Mouse (Mus musculus) cerebellum, adult 11-12 months (tissue): ENCODE results near the gene Ddx31.
A peak's percentile ranks its signal among the peaks of the same experiment; 100 is the strongest.

ENCODE experiments used
- DNase-seq: peaks from one replicate; pipeline ENCODE4 v3.0.0; 2022

Gene Ddx31

DNA sequence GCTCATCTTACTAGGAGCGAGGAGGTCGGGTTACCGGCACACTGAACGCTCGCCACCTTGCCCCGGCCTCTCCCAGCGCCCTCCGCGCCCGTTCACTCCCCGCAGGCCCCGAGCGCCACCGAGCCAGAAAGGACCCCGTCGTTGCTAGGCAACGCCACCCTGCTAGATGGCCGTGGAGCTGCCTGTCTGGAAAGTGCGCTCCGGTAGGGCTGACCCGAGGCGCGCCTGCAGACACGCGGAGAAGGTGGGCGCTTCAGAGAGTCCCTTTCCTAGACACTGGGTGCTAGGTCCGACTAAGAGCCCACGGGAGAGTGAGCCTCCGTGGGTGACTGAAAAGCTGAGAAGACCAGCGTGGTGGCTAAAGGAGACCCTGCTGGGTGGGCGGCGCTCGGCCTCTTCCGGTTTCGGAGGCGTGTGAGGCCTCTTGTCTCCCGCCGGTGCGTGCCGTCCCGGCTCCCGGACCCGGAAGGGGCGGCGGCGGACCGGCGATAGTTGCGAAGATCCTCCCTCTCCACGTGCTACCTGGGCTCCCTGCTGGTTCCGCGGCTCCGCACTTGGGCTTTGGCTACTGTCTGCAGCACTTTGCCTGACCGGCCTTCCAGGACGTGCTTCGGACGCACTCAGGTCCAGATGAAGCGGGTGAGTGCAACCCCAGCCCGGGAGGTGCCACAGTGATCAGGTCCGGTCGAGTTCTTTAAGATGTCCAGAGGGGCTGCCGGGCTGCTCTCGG, at the start of gene Ddx31, which contains the start of gene Gtf3c4:
Gene Ddx31, plus strand, starts transcription at position 185 of the 730 bp plus-strand sequence.
Gene Gtf3c4, minus strand, starts transcription at position 139 of the 730 bp plus-strand sequence.
- DNase-seq = peak; percentile 92

DNA sequence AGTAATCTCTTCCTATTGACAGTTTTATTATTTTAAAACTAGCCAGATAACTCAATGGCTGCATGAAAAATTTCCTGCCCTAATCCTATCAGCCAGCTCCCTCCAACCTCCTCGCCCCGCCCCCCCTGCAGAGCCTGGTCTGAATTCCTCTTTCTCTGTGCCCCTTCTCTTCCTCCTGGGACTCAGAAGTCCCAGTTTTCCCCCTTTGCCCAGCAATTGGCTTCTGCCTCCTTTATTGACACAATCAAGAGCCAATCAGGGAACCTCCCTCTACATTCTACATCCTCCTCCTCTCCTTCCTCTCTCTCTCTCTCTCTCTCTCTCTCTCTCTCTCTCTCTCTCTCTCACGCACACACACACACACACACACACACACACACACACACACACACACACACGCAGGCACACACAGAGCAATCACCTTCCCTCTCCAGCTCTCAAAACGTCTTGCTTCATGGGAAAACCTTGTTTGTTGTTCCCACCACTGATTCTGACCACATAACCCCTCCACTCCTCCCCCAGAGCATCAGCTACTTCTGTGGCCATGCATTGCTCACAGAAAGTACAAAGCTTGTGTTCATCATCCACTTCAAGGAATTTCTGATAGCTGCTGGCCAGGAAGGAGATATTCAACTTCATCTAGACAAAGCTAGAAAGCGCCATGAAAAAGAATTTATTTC, 47.1 kb upstream of the Ddx31 start:
- DNase-seq = peak; percentile 15

DNA sequence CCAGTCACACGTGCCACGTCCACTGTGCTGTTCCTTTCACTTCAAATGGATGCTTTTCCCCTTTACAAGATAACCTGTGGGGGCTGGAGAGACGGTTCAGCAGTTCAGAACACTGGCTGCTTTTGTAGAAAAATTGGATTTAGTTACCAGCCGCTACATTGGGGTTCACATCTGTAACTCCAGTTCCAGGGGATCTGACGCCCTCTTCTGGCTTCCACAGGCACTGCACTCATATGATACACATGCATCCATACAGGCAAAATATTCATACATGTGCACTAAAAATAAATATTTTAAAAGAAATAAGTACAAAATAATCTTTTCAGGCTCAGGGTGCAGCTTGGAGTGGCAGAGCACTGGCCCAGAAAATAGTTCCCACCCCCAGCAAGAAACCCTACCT, 45.6 kb upstream of the Ddx31 start:
- DNase-seq = no peak

DNA sequence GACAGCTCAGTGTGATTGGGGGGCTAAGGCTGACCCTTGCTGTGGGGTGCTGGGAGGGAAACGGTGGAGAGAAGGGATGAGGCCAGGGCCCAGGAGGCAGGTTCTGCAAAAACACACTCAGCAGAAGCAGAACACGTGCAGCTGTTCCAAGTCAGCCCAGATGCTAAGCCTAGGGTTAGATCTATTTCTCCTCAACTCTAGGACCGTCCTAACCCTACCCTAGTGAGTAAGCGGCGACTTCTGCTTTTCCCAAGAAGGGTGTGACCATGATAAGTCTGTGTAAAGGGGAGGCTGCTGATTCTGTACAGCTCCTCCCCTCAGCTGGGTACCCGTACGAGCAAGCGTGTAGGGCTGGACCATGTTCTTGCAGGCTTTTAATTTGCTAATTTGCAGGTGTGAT, 43.9 kb upstream of the Ddx31 start:
- no peak for DNase-seq

DNA sequence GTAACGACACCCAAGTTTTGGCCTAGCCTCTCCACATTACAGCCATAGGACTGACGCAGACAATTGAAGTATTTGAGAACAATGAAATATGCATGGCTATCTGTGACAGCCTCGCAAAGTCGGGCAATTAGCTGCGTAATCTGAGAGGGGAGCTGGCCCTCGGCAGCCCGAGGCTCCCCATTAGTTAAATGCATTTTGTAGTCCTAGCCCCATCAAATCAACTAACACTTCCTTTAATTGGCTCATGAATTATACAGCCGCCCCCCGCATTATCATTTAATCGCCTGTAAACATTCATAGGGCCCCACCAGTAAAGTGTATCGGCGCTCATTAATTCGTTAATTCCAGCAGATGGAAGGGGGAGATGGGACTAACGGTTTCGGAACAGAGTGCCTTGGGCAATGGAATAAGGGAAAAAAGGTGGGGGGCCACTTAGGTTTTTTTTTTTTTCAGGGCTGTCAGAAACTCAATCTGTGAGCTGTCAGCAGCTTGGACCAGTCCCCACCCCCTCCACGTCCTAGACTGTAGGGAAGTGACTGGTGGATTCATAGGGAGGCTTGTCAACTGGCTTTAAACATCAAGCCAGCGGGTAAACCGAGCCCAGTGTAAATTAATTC, 42.6 kb upstream of the Ddx31 start:
- no peak for DNase-seq

DNA sequence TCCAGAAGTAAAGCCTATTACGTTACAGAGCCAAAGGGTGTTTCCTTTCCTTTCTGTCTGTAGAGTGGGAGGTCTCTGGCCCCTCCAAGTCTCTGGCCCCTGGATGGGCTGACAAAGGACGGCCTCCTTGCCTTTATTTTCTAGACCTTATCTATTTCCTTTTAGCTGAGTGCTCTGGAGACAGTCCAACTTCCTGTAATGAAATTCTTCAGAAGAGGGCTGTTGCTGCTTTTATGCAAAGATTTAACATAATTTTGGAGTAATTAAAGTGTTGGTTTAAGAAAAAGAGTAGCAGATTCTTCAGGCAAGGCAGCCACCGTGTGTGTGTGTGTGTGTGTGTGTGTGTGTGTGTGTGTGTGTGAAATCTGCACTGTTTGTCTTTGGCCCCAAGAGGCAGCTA, 41.8 kb upstream of the Ddx31 start:
- no peak for DNase-seq

DNA sequence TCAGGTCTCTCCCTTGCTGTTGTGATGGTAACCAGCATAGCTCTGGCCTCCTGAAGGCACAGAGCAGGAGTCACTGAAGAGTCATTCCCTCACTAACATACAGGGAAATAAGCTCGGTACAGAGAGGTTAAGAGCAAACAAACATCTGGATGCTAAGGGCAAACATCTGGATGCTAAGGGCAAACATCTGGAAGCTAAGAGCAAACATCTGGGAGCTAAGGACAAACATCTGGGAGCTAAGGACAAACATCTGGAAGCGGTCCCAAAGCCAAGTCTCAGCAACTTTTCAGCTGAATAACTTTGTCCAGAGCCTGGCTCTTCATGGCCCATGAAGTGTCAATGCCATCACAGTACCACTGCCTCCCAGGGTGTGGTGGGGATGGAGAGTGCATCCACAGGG, 40.6 kb upstream of the Ddx31 start:
- DNase-seq = no peak

DNA sequence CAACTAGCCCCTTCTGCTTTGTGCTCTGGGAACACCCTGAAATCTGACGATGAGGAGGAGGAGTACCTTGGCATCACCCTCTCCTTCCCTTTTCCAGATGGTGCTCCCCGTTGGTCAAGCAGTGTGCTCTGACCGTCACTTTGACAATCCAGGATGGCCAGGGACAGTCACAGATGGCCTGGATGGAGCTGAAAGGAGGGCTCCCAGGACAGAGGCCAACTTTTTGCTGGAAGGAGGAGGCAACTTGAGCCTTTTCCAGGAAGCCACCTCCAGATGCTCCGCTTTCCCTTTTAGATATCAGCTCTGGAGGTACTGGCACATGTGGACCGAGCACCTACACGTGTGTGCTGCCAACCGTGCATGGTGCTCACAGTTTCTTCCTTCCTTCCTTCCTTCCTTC, 36.8 kb upstream of the Ddx31 start:
- DNase-seq = no peak

DNA sequence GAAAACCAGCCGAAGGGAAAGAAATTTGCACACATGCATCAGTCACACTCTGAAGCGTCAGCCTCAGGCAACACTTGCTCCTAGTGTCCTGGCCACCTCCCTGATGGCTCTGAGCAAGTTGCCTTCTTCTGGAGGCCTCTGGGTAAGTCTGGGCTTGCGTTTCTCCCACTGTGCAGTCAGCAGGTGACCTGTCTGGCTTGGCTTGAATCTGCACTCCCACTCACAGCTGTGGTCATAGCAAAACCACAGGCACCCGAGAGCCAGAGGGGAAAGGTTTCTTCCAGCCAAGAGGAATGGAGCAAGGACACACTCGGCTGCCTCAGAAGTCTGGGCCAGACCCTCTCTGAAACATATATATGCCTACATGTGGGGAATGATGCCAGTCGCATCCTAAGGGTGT, 31.4 kb upstream of the Ddx31 start:
- no peak for DNase-seq

DNA sequence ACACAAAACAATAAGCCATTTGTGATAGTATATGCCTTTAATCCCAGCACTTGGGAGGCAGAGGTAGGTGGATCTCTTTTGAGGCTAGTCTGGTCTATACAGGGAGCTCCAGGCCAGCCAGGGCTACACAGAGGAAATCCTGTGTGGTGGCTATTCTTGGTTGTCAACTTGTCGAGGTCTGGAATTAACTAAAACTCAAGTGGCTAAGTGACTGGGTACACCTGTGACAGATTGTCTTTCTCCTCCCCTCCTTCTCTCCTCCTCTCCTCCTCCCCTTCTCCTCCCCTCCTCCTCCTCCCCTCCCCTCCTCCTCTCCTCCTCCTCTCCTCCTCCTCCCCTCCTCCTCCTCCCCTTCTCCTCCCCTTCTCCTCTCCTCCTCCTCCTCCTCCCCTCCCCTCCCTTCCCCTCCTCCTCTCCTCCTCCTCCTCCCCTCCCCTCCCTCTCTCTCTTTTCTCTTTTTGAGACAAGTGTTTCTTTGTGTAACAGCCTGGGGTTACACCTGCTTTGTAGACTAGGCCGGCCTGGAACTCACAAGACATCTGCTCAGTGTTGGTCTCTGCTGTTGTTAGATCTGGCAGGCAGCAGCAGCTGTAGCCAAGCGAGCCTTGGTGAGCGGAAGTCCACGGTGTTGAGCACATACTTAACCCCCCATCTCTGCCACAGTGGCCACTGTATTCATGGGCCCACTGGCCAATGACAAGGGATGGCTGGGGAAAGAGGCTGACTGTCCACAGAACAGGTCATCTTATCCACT, 29.8 kb upstream of the Ddx31 start:
- no peak for DNase-seq

DNA sequence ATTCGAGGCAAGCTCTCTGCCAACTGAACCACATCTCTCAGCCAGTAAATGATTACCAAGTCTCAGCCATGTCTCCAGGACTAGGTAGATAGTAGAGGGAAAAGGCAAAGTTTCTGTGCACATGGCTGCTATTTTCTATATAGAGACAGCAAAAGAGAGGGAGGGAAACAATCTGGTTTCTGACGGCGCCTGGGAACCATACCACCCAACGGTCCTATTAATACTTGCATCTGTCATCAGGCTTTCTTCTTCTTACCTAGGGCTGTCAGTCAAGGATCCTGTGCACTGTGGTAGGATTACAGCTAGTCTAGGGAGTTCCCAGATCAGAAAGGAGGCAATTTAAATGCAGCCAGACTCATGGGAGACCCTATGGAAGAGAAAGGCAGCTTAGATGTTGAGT, 21.3 kb upstream of the Ddx31 start:
- DNase-seq = no peak

DNA sequence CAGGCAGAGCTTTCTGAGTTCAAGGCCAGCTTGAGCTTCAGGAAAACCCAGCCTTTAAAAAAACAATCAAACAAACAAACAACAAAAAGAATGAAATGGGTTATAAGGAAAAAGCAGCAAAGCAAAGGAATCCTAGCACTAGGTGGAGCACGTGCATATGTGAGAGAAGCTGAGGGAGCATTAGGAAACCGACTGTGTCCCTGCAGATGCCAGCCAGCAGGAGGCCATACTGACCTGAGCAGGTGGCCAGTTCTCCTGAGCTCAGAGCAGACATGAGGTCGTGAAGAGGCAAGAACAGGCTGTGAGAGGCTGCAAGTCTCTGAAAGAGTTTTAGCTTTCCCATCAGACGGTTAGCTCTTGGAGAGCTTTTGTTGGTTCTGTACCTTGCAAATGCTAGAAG, 10.9 kb upstream of the Ddx31 start:
- no peak for DNase-seq

DNA sequence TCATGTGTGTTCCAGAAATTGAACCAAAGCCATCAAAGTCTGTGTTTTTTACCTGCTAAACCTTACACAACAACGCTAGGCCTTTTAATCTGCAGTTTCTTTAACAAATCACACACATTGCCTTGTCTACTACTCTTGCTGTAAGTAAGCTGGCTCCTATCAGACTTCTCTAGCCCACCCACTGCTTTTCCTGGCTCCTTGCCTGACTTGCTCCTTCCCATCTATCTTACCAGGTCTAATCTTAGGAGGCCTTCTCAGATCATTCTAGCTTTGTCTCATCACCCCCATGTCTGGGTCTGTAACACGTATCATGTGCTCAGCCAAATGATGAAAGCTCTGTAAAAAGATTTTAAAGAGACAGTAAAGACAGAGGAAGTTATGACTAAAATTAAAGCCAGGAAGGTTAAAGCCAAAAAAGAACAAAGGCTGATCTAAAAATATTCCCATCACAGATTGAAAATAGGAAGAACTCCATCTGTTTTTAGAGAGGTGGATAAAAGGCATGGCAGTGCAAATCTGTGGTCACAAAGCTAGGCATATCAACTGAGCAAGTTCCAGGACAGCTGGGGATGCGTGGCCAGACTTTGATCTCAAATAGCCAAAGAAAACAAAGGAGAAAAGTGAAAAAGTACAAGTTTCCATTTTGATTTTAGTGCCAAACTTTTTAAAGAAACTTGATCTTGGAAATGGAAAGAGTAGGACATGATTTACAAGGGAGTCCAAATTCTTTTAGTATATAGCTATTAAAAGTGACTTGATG, 3.8 kb upstream of the Ddx31 start:
- DNase-seq = peak; percentile 16

DNA sequence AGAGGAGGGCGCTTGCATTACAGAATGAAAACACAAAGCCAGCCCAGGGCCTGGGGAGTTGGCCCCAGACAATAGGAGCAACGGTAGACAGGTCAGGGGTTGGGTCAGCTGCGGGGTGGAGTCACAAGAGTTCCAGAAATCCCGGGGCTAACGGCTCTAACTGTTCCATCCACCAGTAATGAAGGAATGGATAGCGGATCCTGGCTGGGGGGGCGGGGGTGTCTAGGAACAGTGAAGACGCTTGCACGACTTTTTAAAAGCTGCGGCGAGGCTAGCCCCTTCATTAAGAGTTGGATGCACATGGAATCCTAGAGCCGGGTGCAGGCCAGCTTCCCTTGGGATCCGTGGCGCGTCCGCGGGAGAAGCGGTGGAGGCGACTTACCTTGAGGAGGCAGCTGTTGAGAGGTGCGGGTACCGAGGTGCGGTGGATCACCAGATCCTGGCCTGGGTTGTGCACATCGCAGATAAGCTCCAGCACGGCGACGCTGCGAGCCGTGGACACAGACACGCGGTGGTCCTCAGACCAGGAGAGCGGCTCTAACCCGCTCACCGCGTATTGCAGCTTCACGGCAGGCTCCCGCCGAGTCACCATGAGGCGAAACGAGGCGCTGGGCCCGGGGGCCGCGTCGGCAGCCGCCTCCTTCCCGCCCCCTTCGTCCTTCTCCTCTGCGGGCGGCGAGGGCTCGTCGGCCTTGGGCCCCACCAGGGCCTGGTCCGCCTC, 545 bp upstream of the Ddx31 start:
- no peak for DNase-seq

DNA sequence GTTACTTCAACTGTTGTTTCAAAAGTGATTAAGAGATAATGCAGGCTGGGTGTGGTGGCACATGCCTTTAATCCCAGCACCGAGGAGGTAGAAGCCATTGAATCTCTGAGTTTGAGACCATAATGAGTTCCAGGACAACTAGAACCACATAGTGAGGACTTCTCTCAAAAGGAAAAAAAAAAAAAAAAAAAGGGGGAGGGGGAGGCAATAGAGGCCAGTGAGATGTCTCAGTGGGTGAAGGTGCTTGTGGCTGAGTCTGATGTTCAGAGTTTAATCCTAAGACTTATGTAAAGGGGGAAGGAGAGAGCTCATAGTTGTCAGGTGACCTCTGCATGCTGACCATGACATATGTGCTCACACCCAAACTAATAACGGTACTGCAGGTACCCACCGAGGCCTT, 1.8 kb downstream of the Ddx31 start:
- DNase-seq = no peak

DNA sequence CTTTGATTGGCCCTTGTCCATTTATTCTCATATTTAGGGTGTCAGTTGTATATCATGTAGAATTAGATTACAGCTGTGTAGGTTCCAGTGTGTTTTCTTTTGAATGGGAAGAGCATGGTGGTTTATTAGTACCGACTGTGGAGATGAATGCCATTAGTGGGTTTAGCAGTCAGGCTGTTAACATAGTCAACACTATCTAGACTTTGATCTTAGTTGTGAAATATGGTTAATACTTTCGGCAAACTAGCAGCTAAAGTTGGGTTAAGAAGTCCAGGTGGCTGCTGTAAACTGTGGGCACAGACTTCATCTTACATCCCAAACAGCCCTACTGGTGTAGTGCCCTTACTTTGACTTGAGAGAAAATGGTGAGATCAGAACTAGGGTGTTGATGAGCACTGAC, 8.7 kb downstream of the Ddx31 start:
- no peak for DNase-seq

DNA sequence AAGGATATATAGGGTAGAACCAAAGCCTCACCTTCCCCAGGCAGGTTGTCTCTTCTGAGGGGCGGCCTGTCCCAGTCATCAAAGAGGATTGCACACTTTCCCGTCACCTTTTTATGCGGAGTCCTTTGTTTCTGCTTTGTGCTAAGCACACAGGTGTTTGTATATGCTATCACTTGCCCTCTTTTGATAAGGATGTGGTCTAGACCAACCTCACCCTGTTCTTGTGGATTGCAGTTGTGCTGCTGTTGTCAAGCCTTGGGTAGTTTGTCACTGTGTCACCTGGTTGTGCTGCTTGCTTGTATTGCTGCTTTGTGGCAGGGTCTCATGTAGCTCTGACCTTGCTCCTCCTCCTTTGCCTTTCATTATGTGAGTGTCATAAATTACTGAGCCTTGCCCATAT, 12.4 kb downstream of the Ddx31 start:
- no peak for DNase-seq

DNA sequence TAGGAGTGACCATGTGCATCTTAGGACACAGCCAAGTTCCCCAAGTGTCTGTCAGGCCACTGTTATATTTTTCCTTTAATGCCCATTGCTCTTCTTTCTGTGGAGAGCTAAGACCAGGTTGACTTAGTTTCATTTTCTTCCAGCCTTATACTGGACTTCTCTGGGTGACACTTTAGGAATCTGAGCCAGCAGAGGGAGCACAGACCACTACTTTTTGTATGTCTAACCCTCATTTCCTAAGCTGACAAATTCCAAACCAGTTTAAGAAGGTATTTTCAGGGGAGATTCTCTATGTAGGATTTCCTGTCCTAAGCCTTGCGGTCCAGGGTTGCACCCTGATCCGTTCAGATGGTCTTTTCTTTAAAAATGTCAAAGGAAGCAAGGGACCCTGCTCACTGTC, 15.6 kb downstream of the Ddx31 start:
- no peak for DNase-seq

DNA sequence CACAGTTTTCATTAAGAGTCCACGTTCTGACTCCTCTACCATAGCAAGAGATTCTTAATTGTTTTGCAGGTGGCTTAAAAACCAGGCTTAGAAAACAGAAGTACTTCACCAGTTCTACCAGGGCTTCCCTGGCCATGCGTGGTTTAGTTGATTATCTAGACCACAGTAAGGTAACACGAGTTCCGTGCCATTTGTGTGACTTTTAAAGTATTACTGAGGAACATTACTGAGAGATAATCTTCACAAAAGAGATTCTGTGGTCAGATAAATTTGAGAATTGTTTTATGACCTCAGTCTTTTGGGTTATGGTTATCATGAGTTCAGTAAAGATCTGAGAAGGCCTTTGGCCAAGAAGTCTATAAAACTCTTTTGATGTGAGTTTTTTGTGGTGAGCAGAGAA, 19.1 kb downstream of the Ddx31 start:
- DNase-seq = no peak

DNA sequence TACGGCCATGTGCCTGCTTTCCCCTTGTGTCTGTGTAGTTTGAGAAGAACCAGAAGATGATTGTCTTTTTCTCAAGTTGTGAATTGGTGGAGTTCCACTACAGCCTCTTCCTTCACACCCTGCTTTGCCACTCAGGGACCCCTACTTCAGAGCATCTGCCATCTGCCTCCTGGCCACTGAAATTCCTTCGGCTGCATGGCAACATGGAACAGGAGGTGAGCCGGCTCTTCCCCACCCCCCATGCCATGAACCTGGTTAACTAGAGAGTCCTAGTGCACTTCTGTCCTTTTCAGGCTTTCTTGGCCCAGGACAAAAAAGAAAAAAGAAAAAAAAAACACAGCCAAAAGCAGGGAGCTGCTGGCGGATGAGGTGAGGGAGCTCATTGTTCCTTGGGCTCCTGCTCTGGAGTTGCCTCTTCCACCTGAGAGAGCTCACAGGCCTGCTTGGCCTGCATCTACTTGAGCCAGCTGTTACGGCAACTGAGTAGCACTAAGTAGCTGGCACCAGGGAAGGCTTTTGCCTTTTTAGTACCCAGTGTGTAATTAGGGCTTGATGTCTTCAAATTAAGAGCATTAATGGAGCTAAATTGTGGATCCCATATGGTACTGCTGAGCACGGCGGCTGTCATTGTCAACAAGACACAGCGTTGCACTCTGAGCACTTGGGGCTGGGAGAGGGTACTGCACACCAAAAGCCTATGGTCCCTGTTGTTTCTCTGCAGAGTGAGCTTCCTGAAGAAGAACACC, 20.6 kb downstream of the Ddx31 start:
- no peak for DNase-seq

DNA sequence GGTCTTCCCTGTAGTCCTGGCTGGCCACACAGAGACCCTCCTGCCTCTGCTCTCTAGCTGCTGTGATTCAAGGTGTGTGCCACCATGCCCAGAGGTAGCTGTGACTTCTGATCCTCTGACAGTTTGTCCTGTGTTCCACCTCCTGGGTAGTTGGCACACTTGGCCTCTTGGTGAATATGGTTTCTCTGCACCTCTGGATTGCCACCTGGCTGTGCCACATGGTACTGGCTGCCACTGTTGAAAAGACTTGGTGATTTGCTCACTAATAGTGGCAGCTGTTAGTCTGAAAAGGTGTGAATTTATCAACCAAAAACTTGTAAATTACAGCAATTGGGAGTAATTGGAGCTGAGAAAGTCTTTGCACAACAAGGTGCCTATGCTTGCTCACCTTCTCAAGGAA, 23.7 kb downstream of the Ddx31 start:
- no peak for DNase-seq
